Mouse (Mus musculus) olfactory bulb, adult 2 months (tissue): ENCODE data around the gene Rita1.

Experiments
- CTCF ChIP-seq: fragments of 200-500 bp; IDR thresholded peaks from 2 replicates; pipeline ENCODE4 v1.5.1; 2012; ENCODE audit warnings: low read depth, mild to moderate bottlenecking, low read length, moderate library complexity; ENCODE audit not compliant: insufficient read depth
- POLR2A ChIP-seq: fragments of 200-500 bp; IDR thresholded peaks from 2 replicates; pipeline ENCODE4 v1.6.1; 2012; ENCODE audit warnings: mild to moderate bottlenecking, low read depth, low read length, moderate library complexity; ENCODE audit not compliant: insufficient read depth

DNA sequence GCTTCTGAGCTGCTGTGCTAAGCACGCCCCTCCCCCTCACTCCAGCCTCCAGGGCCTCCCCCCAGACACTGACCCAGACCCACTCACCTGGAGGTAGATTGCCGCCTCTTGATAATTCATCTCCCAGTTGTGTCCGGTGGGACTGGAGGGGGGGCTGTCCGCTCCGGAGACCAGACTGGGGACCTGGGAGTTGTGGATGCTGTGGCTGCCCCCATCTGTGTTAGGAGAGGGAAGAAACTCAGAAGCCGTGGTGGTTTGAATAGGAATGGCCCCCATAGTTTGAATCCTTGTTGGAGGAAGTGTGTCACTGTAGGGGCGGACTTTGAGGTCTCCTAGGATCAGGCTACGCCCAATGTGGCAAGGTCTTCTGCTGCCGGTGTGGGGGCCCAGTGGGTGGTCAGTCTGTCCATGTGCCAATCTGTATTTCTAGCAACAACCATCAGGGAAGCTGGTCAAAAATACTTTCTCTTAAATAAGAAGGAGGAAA, 52.2 kb downstream of the Rita1 start:
- no peak for TF ChIP-seq POLR2A
- no peak for TF ChIP-seq CTCF
